Mouse (Mus musculus) heart, embryonic 10.5 days (tissue): ENCODE results near the gene Crip1. TPM values are rescaled to one million over a fixed set of nuclear protein-coding genes. Genes with fewer than 3 reads are reported as not detected.

Experiments used
- DNase-seq: peaks from one replicate; pipeline ENCODE4 v3.0.0-alpha.2; 2017; ENCODE audit warnings: low spot score
- H3K27ac ChIP-seq: fragments of 300-500 bp; sonication (generic); 2 replicates; pipeline ENCODE4 v1.5.1; 2016; ENCODE audit warnings: mild to moderate bottlenecking
- H3K27me3 ChIP-seq: fragments of 300-500 bp; sonication (generic); 2 replicates; pipeline ENCODE4 v1.6.1; 2016; ENCODE audit warnings: mild to moderate bottlenecking; ENCODE audit not compliant: poor library complexity, insufficient read depth, severe bottlenecking
- H3K36me3 ChIP-seq: fragments of 300-500 bp; sonication (generic); 2 replicates; pipeline ENCODE4 v1.6.1; 2016; ENCODE audit warnings: mild to moderate bottlenecking, moderate library complexity
- H3K4me1 ChIP-seq: fragments of 300-500 bp; sonication (generic); 2 replicates; pipeline ENCODE4 v1.6.1; 2016; ENCODE audit warnings: mild to moderate bottlenecking
- H3K4me3 ChIP-seq: fragments of 300-500 bp; sonication (generic); 2 replicates; pipeline ENCODE4 v1.5.1; 2016; ENCODE audit warnings: mild to moderate bottlenecking, moderate library complexity
- H3K9me3 ChIP-seq: fragments of 300-500 bp; sonication (generic); 2 replicates; pipeline ENCODE4 v1.6.1; 2016; ENCODE audit warnings: mild to moderate bottlenecking, moderate library complexity
- WGBS: fragments of 180-500 bp; shearing (Covaris S2); methylation state at CpG from one replicate; pipeline ENCODE4 v1.1.7; 2016; 5-methylcytosine and 5-hydroxymethylcytosine counted together
- polyA plus RNA-seq: library from polyadenylated mRNA; unstranded; fragments of >200 nt; fragmentation: Nextera tagmentation; extraction: Ambion mirVana; gene quantifications from 2 replicates; pipeline ENCODE4 v1.2.1, GENCODE M21; 2016

The Crip1 gene
- polyA plus RNA-seq, 1 experiment from 2014 or later: 511 TPM

DNA sequence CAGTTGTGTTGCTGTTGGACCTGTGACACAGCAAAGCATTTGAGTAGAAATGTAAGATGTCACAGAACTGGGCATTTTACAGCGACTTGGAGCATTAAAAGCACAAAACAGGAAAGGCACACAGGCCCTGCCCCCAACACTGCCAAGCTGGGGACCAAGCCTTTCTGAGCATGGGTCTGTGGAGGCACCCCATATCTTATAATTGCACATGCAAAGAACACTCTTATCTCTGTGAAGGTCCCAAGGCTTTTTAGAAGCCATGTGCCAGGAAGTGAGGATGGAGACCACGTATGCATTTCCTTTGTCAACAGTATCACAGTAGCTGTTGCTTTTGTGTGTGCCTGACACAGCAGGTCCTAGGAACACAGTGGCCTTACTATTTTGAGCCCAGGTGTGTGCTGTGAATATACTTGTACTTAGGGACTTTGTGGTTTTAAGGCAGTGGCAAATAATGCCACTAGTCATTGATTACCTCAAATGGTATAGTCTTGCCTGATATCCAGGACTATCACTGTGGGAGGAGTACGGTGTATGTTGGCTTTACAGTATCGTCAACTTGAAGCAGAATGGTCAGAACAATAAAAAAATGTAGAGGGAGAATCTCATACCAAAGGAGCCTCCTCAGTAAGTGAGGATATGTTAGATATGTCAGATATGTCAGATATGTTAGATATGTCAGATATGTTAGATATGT, 38.5 kb upstream of the Crip1 start:
- no peak for DNase-seq
- H3K4me3 ChIP-seq: no peak overlapping the region
- peaks cover 34% of the 10 kb centered on the region for H3K36me3 ChIP-seq
- peaks cover 53% of the 10 kb centered on the region for H3K4me1 ChIP-seq
- no peaks in the 10 kb centered on the region for H3K9me3 ChIP-seq
- peak overlapping the region; percentile 36; the same call in 1 of the 2 replicates for H3K27ac ChIP-seq
- WGBS: 70% methylated on average over 4 of the region's 4 CpGs
- no peaks in the 10 kb centered on the region for H3K27me3 ChIP-seq

GRCm38 (mm10) chr12:113108528-113109283, 37.4 kb upstream of the Crip1 start:
- Histone ChIP-seq H3K4me1 (peaks cover 43% of the 10 kb centered on the region), H3K27me3 (no peaks in the 10 kb centered on the region), H3K9me3 (no peaks in the 10 kb centered on the region), H3K36me3 (peaks cover 37% of the 10 kb centered on the region), H3K4me3 (no peak overlapping the region), H3K27ac (0 out of 2 replicates have a peak overlapping the region, but pooled peaks have one; percentile 30)
- no peak for DNase-seq
- 85% methylated on average over 17 of the region's 17 CpGs for WGBS

DNA sequence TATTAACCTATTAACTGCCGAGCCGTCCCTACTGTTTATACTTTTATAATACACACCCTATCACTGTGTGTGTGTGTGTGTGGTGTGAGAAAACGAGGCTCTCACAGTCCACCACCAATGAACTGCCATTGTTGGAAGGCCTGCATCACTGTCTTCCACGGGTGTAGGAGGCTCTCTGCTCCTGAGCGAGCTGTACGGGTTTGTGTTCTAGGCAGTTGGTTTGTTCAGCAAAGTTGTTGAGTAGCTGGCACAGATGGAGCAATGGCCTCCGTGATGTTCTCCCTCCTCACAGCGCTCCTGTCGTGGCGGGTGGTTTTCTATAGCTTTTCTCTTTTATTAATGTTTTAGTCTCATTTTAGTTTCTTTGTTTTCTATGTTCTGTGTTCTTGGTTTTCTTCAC, 36.3 kb upstream of the Crip1 start:
- H3K27ac ChIP-seq: no peak overlapping the region
- no peak for DNase-seq
- H3K4me3 ChIP-seq: no peak overlapping the region
- no peaks in the 10 kb centered on the region for H3K9me3 ChIP-seq
- H3K4me1 ChIP-seq: peaks cover 40% of the 10 kb centered on the region
- peaks cover 41% of the 10 kb centered on the region for H3K36me3 ChIP-seq
- no peaks in the 10 kb centered on the region for H3K27me3 ChIP-seq
- WGBS: 90% methylated on average over 10 of the region's 10 CpGs

GRCm38 (mm10) chr12:113114141-113114540, 32.0 kb upstream of the Crip1 start:
- Histone ChIP-seq H3K4me3 (no peak overlapping the region), H3K4me1 (peaks cover 19% of the 10 kb centered on the region), H3K27me3 (no peaks in the 10 kb centered on the region), H3K27ac (no peak overlapping the region), H3K9me3 (no peaks in the 10 kb centered on the region), H3K36me3 (peaks cover 70% of the 10 kb centered on the region)
- 91% methylated on average over 4 of the region's 4 CpGs for WGBS
- DNase-seq: no peak

DNA sequence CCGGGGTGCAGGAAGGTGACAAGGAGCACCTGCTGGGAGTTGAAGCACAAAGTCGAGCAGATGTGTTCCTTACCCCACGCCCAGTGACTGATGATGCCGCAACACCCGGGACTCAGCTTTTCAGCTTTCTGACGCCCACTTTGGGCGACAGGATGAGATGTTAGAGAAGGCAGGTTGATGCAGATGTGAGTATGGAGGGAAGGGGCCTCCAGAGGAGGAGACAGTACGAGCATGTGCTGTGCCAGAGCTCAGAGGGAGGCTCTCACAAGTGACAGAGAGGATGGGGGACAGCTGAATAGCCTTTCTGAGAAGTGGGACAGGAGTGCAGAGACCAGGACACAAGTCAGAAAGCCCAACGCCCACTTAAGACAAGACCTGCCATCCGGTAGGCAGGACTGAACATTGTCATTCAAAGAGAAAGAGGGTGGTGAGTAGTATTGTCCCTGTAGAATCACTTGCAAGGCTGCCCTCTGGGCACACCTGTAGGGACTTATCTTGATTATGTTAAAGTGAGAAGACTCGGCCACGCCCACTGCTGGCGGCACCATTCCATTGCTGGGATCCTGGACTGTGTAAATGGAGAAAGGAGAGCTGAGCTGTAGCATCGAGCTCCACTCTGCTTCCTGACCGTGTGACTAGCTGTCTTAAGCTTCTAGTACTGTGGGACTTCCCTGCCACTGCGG, 31.1 kb upstream of the Crip1 start:
- WGBS: 82% methylated on average over 16 of the region's 16 CpGs
- DNase-seq: no peak
- Histone ChIP-seq H3K36me3 (peaks cover 78% of the 10 kb centered on the region), H3K27me3 (no peaks in the 10 kb centered on the region), H3K9me3 (no peaks in the 10 kb centered on the region), H3K27ac (no peak overlapping the region), H3K4me3 (no peak overlapping the region), H3K4me1 (peaks cover 24% of the 10 kb centered on the region)

GRCm38 (mm10) chr12:113119516-113120410, 26.4 kb upstream of the Crip1 start:
- Histone ChIP-seq H3K27me3 (no peaks in the 10 kb centered on the region), H3K36me3 (peaks cover 95% of the 10 kb centered on the region), H3K4me3 (no peak overlapping the region), H3K4me1 (peaks cover 17% of the 10 kb centered on the region), H3K9me3 (no peaks in the 10 kb centered on the region), H3K27ac (peak overlapping the region; percentile 47; the same call in 1 of the 2 replicates)
- 82% methylated on average over 20 of the region's 20 CpGs for WGBS
- DNase-seq: peak; percentile 91

- H3K9me3 ChIP-seq: no peaks in the 10 kb centered on the region
- H3K27ac ChIP-seq: peak overlapping the region; percentile 69
- no peak overlapping the region for H3K4me3 ChIP-seq
- H3K36me3 ChIP-seq: peaks cover 100% of the 10 kb centered on the region
- H3K27me3 ChIP-seq: no peaks in the 10 kb centered on the region
- peaks cover 12% of the 10 kb centered on the region for H3K4me1 ChIP-seq
- 61% methylated on average over 6 of the region's 6 CpGs for WGBS
- DNase-seq: no peak
These were observed 21.4 kb upstream of the Crip1 start for GRCm38 (mm10) chr12:113124726-113125125.

GRCm38 (mm10) chr12:113130732-113131131, 15.4 kb upstream of the Crip1 start:
- peaks cover 100% of the 10 kb centered on the region for H3K36me3 ChIP-seq
- over 99% methylated on average over 8 of the region's 8 CpGs for WGBS

GRCm38 (mm10) chr12:113131601-113132000, 14.5 kb upstream of the Crip1 start:
- WGBS: 94% methylated on average over 14 of the region's 14 CpGs
- peak overlapping the region; percentile 81; the same call in 1 of the 2 replicates for H3K27ac ChIP-seq
- H3K4me3 ChIP-seq: no peak overlapping the region
- H3K36me3 ChIP-seq: peaks cover 100% of the 10 kb centered on the region
- H3K9me3 ChIP-seq: no peaks in the 10 kb centered on the region
- no peak for DNase-seq
- H3K27me3 ChIP-seq: no peaks in the 10 kb centered on the region
- H3K4me1 ChIP-seq: peaks cover 48% of the 10 kb centered on the region

More at GRCm38 (mm10) chr12:113130732-113131131, 15.4 kb upstream of the Crip1 start:
- no peaks in the 10 kb centered on the region for H3K9me3 ChIP-seq
- no peak for DNase-seq
- no peak overlapping the region for H3K4me3 ChIP-seq
- H3K27ac ChIP-seq: no peak overlapping the region
- H3K27me3 ChIP-seq: no peaks in the 10 kb centered on the region
- H3K4me1 ChIP-seq: peaks cover 39% of the 10 kb centered on the region

DNA sequence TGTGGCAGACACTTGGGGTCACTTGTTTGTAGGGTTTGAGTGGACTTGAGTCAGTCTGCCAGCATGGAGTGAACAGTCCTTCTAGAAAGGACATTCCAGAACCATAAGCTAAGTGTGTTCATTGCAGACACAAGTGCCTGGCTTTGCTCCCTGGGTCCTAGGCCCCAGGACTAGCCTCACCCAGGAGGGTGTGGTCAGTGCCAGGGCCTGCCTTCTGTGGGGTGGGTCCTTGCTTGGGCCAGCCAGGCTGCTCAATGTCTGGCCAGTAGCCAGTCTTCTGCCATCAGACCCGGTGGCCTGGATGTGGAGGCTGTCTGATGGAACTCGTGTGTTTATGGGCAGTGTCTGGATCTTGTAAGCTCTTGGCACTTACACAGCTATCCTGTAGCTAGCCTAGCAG, 13.5 kb upstream of the Crip1 start:
- WGBS: 26% methylated on average over 2 of the region's 2 CpGs
- Histone ChIP-seq H3K36me3 (peaks cover 100% of the 10 kb centered on the region), H3K9me3 (no peaks in the 10 kb centered on the region), H3K27ac (peak overlapping the region; percentile 81), H3K27me3 (no peaks in the 10 kb centered on the region), H3K4me3 (peak overlapping the region; percentile 7; the same call in 1 of the 2 replicates), H3K4me1 (peaks cover 57% of the 10 kb centered on the region)
- DNase-seq: peak; percentile 90

DNA sequence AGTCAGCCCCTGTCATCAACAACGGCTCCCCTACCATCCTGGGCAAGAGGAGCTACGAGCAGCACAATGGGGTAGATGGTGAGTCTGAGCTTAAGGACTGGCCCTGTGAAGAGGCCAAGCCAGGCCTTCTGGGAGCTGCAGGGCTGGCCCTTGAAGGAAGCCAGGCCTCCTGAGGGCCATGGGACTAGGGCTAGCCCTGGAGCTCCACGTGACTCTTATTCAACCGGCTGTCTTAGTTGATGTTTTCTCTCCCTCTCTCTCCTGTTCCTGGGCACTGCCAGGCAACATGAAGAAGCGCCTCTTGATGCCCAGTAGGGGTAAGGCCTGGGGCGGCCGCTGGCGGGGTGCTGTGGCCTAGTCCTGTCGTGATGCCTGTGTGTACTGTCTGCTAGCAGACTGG, 12.9 kb upstream of the Crip1 start:
- Histone ChIP-seq H3K4me1 (peaks cover 64% of the 10 kb centered on the region), H3K9me3 (no peaks in the 10 kb centered on the region), H3K4me3 (peak overlapping the region; percentile 7), H3K27me3 (no peaks in the 10 kb centered on the region), H3K36me3 (peaks cover 97% of the 10 kb centered on the region), H3K27ac (peak overlapping the region; percentile 81)
- 80% methylated on average over 9 of the region's 9 CpGs for WGBS
- DNase-seq: no peak

- Histone ChIP-seq H3K36me3 (peaks cover 91% of the 10 kb centered on the region), H3K4me3 (no peak overlapping the region), H3K4me1 (peaks cover 71% of the 10 kb centered on the region), H3K27ac (peak overlapping the region; percentile 81; the same call in 1 of the 2 replicates), H3K27me3 (no peaks in the 10 kb centered on the region), H3K9me3 (no peaks in the 10 kb centered on the region)
- no peak for DNase-seq
- 78% methylated on average over 5 of the region's 5 CpGs for WGBS
These were observed 12.2 kb upstream of the Crip1 start for GRCm38 (mm10) chr12:113133861-113134403.
